Mouse (Mus musculus) stomach, embryonic 14.5 days (tissue): ENCODE measurements around the gene Xxylt1. TPM values are rescaled to one million over a fixed set of nuclear protein-coding genes. Genes with fewer than 3 reads are reported as not detected.

Source experiments
- ATAC-seq: fragments of 200-750 bp; cut with Nextera tagmentation; 2 replicates; pipeline ENCODE4 v1.8.0; 2017; ENCODE audit warnings: low read depth, moderate TSS enrichment; ENCODE audit not compliant: insufficient number of reproducible peaks, insufficient read depth, low FRiP score
- H3K27ac ChIP-seq: fragments of 300-500 bp; sonication (generic); 2 replicates; pipeline ENCODE4 v1.5.1; 2014; ENCODE audit warnings: mild to moderate bottlenecking, low read length, moderate library complexity, mixed read lengths
- H3K27me3 ChIP-seq: fragments of 300-500 bp; sonication (generic); 2 replicates; pipeline ENCODE4 v1.6.1; 2014; ENCODE audit warnings: low read length, control low read depth, mixed read lengths; ENCODE audit not compliant: control insufficient read depth, insufficient read depth
- H3K36me3 ChIP-seq: fragments of 300-500 bp; sonication (generic); 2 replicates; pipeline ENCODE4 v1.6.1; 2014; ENCODE audit warnings: mild to moderate bottlenecking, control low read depth, low read length, moderate library complexity, mixed read lengths; ENCODE audit not compliant: control insufficient read depth, insufficient read depth
- H3K4me1 ChIP-seq: fragments of 300-500 bp; sonication (generic); 2 replicates; pipeline ENCODE4 v1.6.1; 2014; ENCODE audit warnings: low read length, control low read depth, mixed read lengths; ENCODE audit not compliant: control insufficient read depth, insufficient read depth
- H3K4me2 ChIP-seq: fragments of 300-500 bp; sonication (generic); replicated peaks from 2 replicates; pipeline ENCODE4 v1.6.1; 2014; ENCODE audit warnings: low read depth, low read length, control low read depth
- H3K4me3 ChIP-seq: fragments of 300-500 bp; sonication (generic); 2 replicates; pipeline ENCODE4 v1.5.1; 2014; ENCODE audit warnings: low read depth, low read length, control low read depth
- H3K9ac ChIP-seq: fragments of 300-500 bp; sonication (generic); replicated peaks from 2 replicates; pipeline ENCODE4 v1.6.1; 2014; ENCODE audit warnings: low read depth, mild to moderate bottlenecking, control low read depth, low read length, moderate library complexity, mixed read lengths
- H3K9me3 ChIP-seq: fragments of 300-500 bp; sonication (generic); 2 replicates; pipeline ENCODE4 v1.6.1; 2016; ENCODE audit warnings: low read depth, low read length, control low read depth; ENCODE audit not compliant: control insufficient read depth
- WGBS: fragments of 180-500 bp; shearing (Covaris S2); extraction: QIAGEN DNeasy Blood & Tissue Kit; methylation state at CpG from one replicate; pipeline ENCODE4 v1.1.7; 2014; 5-methylcytosine and 5-hydroxymethylcytosine counted together
- polyA plus RNA-seq: library from polyadenylated mRNA; unstranded; fragments of >200 nt; fragmentation: Nextera tagmentation; extraction: Ambion mirVana; gene quantifications from 2 replicates; pipeline ENCODE4 v1.2.1, GENCODE M21; 2014

Gene Xxylt1
- polyA plus RNA-seq, 1 experiment from 2014 or later, result 17.2 TPM

GRCm38 (mm10) chr16:31027675-31028074 is 53.6 kb downstream of the Xxylt1 start:
- H3K9me3 ChIP-seq, result no peaks in the 10 kb centered on the region
- no peaks in the 10 kb centered on the region for H3K27me3 ChIP-seq
- H3K9ac ChIP-seq, result no peak overlapping the region
- H3K36me3 ChIP-seq, result no peaks in the 10 kb centered on the region
- H3K4me2 ChIP-seq, result no peak overlapping the region
- no peak for ATAC-seq
- peak overlapping the region; percentile 15; the same call in 1 of the 2 replicates for H3K27ac ChIP-seq
- H3K4me1 ChIP-seq, result peaks cover 6% of the 10 kb centered on the region; the same call in 1 of the 2 replicates
- H3K4me3 ChIP-seq, result no peak overlapping the region

DNA sequence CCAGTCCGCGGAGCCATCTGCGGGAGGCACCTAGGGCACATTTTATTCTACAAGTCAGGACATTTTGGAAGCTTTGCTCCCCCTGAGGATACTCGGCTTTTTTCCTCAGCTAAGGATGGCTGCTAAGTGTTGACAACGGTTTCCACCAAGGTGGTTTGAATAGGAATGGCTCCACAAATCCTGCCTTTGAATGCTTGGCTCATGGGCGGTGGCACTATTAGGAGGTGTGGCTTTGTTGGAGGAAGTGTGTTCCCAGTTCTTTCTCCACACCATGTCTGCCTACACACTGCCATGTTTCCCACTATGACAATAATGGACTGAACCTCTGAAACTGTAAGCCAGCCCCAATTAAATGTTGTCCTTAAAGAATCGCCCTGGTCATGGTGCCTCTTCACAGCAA is 55.7 kb downstream of the Xxylt1 start:
- Histone ChIP-seq H3K4me2 (no peak overlapping the region), H3K4me1 (peaks cover 6% of the 10 kb centered on the region; the same call in 1 of the 2 replicates), H3K9ac (no peak overlapping the region), H3K27me3 (no peaks in the 10 kb centered on the region), H3K4me3 (no peak overlapping the region), H3K9me3 (no peaks in the 10 kb centered on the region), H3K36me3 (no peaks in the 10 kb centered on the region), H3K27ac (no peak overlapping the region)
- 93% methylated on average over 7 of the region's 7 CpGs for WGBS
- no peak for ATAC-seq

- 75% methylated on average over 4 of the region's 4 CpGs for WGBS
- Histone ChIP-seq H3K4me2 (no peak overlapping the region), H3K27ac (no peak overlapping the region)
Measured at GRCm38 (mm10) chr16:31024997-31025396, 56.2 kb downstream of the Xxylt1 start.

GRCm38 (mm10) chr16:31024221-31024620 is 57.0 kb downstream of the Xxylt1 start:
- Histone ChIP-seq H3K27ac (no peak overlapping the region), H3K36me3 (no peaks in the 10 kb centered on the region), H3K4me2 (no peak overlapping the region), H3K9me3 (no peaks in the 10 kb centered on the region), H3K4me3 (no peak overlapping the region), H3K9ac (no peak overlapping the region), H3K27me3 (no peaks in the 10 kb centered on the region), H3K4me1 (peaks cover 6% of the 10 kb centered on the region; the same call in 1 of the 2 replicates)
- ATAC-seq, result no peak
- whole genome bisulfite sequencing, result 84% methylated on average over 7 of the region's 7 CpGs

More at GRCm38 (mm10) chr16:31024997-31025396, 56.2 kb downstream of the Xxylt1 start:
- H3K9me3 ChIP-seq, result no peaks in the 10 kb centered on the region
- H3K4me3 ChIP-seq, result no peak overlapping the region
- H3K27me3 ChIP-seq, result no peaks in the 10 kb centered on the region
- H3K36me3 ChIP-seq, result no peaks in the 10 kb centered on the region
- no peak overlapping the region for H3K9ac ChIP-seq
- no peak for ATAC-seq
- peaks cover 6% of the 10 kb centered on the region; the same call in 1 of the 2 replicates for H3K4me1 ChIP-seq

GRCm38 (mm10) chr16:31023803-31024202 is 57.4 kb downstream of the Xxylt1 start:
- H3K27ac ChIP-seq, result no peak overlapping the region
- no peaks in the 10 kb centered on the region for H3K9me3 ChIP-seq
- no peak overlapping the region for H3K4me2 ChIP-seq
- WGBS, result 87% methylated on average over 8 of the region's 8 CpGs
- peaks cover 6% of the 10 kb centered on the region; the same call in 1 of the 2 replicates for H3K4me1 ChIP-seq
- no peak overlapping the region for H3K9ac ChIP-seq
- no peak for ATAC-seq
- H3K4me3 ChIP-seq, result no peak overlapping the region
- no peaks in the 10 kb centered on the region for H3K36me3 ChIP-seq
- no peaks in the 10 kb centered on the region for H3K27me3 ChIP-seq

- ATAC-seq, result no peak
Measured at GRCm38 (mm10) chr16:31022287-31022686, 58.9 kb downstream of the Xxylt1 start.

GRCm38 (mm10) chr16:31019514-31019913 is 61.7 kb downstream of the Xxylt1 start:
- Histone ChIP-seq H3K4me2 (no peak overlapping the region), H3K36me3 (no peaks in the 10 kb centered on the region), H3K4me3 (no peak overlapping the region), H3K27me3 (no peaks in the 10 kb centered on the region), H3K27ac (no peak overlapping the region), H3K4me1 (peaks cover under 1% of the 10 kb centered on the region; the same call in 1 of the 2 replicates), H3K9ac (no peak overlapping the region), H3K9me3 (no peaks in the 10 kb centered on the region)
- 66% methylated on average over 3 of the region's 3 CpGs for WGBS
- ATAC-seq, result no peak

More at GRCm38 (mm10) chr16:31022287-31022686, 58.9 kb downstream of the Xxylt1 start:
- 61% methylated on average over 5 of the region's 5 CpGs for WGBS
- Histone ChIP-seq H3K9me3 (no peaks in the 10 kb centered on the region), H3K4me2 (no peak overlapping the region), H3K4me3 (no peak overlapping the region), H3K36me3 (no peaks in the 10 kb centered on the region), H3K4me1 (peaks cover 6% of the 10 kb centered on the region; the same call in 1 of the 2 replicates), H3K9ac (no peak overlapping the region), H3K27ac (no peak overlapping the region), H3K27me3 (no peaks in the 10 kb centered on the region)

- no peak for ATAC-seq
- H3K27ac ChIP-seq, result no peak overlapping the region
- H3K4me1 ChIP-seq, result no peaks in the 10 kb centered on the region
- no peaks in the 10 kb centered on the region for H3K9me3 ChIP-seq
- H3K27me3 ChIP-seq, result no peaks in the 10 kb centered on the region
- no peak overlapping the region for H3K4me3 ChIP-seq
- WGBS, result 89% methylated on average over 10 of the region's 10 CpGs
- no peaks in the 10 kb centered on the region for H3K36me3 ChIP-seq
- no peak overlapping the region for H3K9ac ChIP-seq
- no peak overlapping the region for H3K4me2 ChIP-seq
Measured at GRCm38 (mm10) chr16:31017687-31018413, 63.4 kb downstream of the Xxylt1 start.
